Mouse (Mus musculus): ENCODE measurements around the gene Slx4.

GRCm38 (mm10) chr16:4041646-4042045 lies 38.1 kb upstream of the Slx4 start:
- TF ChIP-seq CTCF (IDR thresholded peaks at IDR 0.05): no peak
- no peak for TF ChIP-seq EP300 (IDR thresholded peaks at IDR 0.05; ENCODE audit: insufficient read depth, low read depth, low read length)
- TF ChIP-seq POLR2A (IDR thresholded peaks at IDR 0.05; ENCODE audit: insufficient read depth, low read depth, low read length): no peak

All from heart, adult 2 months (tissue).